Mouse (Mus musculus): ENCODE measurements around the gene Prr23a1. TPM values are rescaled to one million over a fixed set of nuclear protein-coding genes. Genes with fewer than 3 reads are reported as not detected.

The Prr23a1 gene
- total RNA-seq, 1 experiment from 2014 or later = not detected

Other genes starting within 250 kb of the Prr23a1 start
- 90.7 and 94.6 TPM in 2 replicates for gene Mrps22, start 240.8 kb upstream of the Prr23a1 start, total RNA-seq (2017)
- gene Prr23a2, start 14.0 kb downstream of the Prr23a1 start, total RNA-seq (2017) = not detected in 2 replicates
- gene Prr23a3, start 22.3 kb downstream of the Prr23a1 start, total RNA-seq (2017) = not detected in 2 replicates
- gene 7420426K07Rik, start 60.6 kb downstream of the Prr23a1 start, total RNA-seq (2017) = not detected in 2 replicates
- not detected in 2 replicates for gene Foxl2, start 112.8 kb downstream of the Prr23a1 start, total RNA-seq (2017)
- gene Faim, start 143.9 kb downstream of the Prr23a1 start, total RNA-seq (2017) = 108 and 160 TPM in 2 replicates
- gene Gm1123, start 193.2 kb downstream of the Prr23a1 start, total RNA-seq (2017) = not detected in 2 replicates

Data from common myeloid progenitor, adult 5-6 weeks (primary cell).